Mouse (Mus musculus): ENCODE results near the gene Helt. TPM values are rescaled to one million over a fixed set of nuclear protein-coding genes. Genes with fewer than 3 reads are reported as not detected.

The Helt gene
- total RNA-seq (2023) = not detected

DNA sequence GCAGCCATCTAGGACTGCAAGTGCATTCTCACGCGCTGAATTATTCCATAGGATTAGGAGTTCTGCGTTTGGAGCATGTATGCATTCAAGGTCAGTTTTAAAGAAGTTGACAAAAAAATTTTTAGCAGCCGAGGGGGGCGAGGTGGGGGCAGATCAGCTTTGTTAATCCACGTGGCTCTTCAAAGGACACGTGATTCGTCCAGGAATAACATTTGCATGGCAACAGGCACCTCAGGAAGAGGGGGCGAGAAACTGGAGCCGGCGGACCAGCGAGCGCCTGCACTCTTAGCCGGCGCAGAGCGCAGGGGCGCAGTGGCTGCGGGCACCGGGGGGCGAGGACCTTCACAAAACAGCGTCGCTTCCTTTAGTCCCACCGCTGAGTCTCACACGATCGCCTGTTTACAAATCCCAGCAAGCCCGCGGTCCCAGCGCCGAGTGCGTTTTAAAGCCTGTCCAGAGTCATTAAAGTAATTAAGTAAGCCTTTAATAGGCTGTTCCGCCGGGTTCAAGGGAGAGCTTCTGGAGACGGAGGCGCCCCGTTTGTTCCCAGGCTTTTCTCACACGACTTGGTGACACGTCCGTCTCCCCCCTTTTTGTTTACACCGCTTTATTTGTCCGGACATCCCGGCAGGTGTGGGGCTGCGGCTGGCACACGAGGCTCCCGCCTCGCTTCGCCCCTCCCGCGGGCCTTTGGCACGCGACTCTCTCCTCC is at the start of gene Helt:
Gene Helt, minus strand, starts transcription at position 491 of the 712 bp plus-strand sequence.

Other genes with a start within 250 kb of the Helt start
- 17.0 TPM for gene Cfap97, start 142.9 kb downstream of the Helt start, total RNA-seq (2023)
- gene Snx25, start 142.5 kb downstream of the Helt start, total RNA-seq (2023) = 17.4 TPM
- gene Slc25a4, start 83.4 kb downstream of the Helt start, total RNA-seq (2023) = 51.4 TPM
- gene Acsl1, start 176.4 kb upstream of the Helt start, total RNA-seq (2023) = 13.0 TPM

All from CD4-positive naive resting alpha-beta T cell, adult 57 days (primary cell).